Mouse (Mus musculus) bone marrow macrophage, adult 2 months (primary cell): ENCODE data around the gene Tmem50b.

ENCODE experiments used
- CTCF ChIP-seq: IDR thresholded peaks from 2 replicates; pipeline ENCODE4 v1.5.1; 2012; ENCODE audit warnings: low read depth, mild to moderate bottlenecking, low read length, moderate library complexity
- POLR2A ChIP-seq: IDR thresholded peaks from 2 replicates; pipeline ENCODE4 v1.6.1; 2012; ENCODE audit warnings: mild to moderate bottlenecking, low read depth, low read length, borderline replicate concordance

GRCm38 (mm10) chr16:91557693-91558092, 39.9 kb downstream of the Tmem50b start:
- TF ChIP-seq CTCF (no peak), POLR2A (no peak)
